Mouse (Mus musculus) G1E-ER4 (cell line): ENCODE measurements around the gene Klhl10. TPM values are rescaled to one million over a fixed set of nuclear protein-coding genes. Genes with fewer than 3 reads are reported as not detected.

Source experiments
- GATA1 ChIP-seq: IDR thresholded peaks from one replicate; pipeline ENCODE4 v1.8.0; 2012; ENCODE audit warnings: low read length, inconsistent platforms
- polyA plus RNA-seq: library from polyadenylated mRNA; stranded (reverse); fragments of >175 nt; gene quantifications from 2 replicates; pipeline ENCODE4 v1.2.3, GENCODE M21; 2012

Klhl10 gene
- 0.09 TPM in 2 replicates for polyA plus RNA-seq

- TF ChIP-seq GATA1, result no peak
Measured at GRCm38 (mm10) chr11:100441797-100442196, at the start of gene Klhl10, which contains the start of gene Nt5c3b. Klhl10 (plus strand) TSS chr11:100441917. Nt5c3b (minus strand) TSS chr11:100441808.

GRCm38 (mm10) chr11:100392958-100393357 lies 48.8 kb upstream of the Klhl10 start:
- TF ChIP-seq GATA1, result no peak

- no peak for TF ChIP-seq GATA1
Measured at GRCm38 (mm10) chr11:100393733-100394132, 48.0 kb upstream of the Klhl10 start.

DNA sequence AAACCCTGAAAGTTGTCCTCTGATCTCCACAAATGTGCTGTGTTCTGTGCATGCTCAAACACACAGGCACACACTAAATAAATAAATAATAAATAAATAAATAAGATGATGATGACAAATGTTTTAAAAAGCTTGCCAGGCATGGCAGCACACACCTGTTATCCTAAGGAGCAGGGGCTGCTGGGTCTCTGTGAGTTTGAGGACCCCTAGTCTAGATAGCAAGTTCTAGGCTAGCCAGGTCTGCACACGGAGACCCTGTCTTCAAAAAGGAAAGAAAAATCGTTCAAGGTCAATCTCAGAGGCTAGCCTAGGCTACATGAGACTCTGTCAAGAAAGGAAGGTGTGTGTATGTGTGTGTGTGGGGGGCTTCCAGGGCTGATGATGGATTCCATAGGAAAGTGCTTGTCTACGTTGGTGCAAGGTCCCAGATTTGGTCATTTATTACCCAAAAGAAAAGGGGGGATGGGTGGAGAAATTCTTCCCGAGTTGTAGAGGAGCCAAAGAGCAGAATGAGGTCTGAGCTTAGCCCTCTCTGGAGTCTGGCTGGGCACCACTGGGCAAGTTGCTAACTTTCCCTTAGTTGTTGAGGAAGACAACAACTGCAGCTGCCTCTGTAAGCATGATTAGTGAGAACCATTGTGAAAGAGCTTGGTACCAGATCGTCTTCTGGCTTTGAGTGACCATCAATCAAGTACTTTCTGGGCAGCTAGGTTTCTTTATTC lies 47.2 kb upstream of the Klhl10 start:
- TF ChIP-seq GATA1, result no peak

DNA sequence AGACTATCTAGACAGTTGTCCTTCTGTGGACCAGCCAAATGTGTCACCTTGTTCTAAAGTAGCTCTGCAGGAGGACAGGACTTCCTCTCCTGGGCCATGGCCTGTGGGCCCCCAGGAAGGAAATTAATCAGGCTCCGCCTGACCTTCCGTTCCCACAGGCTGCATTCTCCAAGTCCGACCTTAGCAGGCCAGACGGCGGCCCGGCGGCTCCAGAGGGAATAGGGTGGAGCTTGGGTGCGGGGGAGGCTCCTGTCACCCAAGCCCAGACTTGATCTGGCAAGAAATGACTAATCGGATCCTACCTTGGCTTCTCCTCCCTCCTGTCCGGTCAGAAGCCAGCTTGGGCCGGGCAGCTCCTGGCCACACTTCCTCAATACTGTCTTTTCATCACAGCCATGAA lies 46.5 kb upstream of the Klhl10 start:
- no peak for TF ChIP-seq GATA1

GRCm38 (mm10) chr11:100395861-100396631 lies 45.7 kb upstream of the Klhl10 start:
- TF ChIP-seq GATA1, result no peak

DNA sequence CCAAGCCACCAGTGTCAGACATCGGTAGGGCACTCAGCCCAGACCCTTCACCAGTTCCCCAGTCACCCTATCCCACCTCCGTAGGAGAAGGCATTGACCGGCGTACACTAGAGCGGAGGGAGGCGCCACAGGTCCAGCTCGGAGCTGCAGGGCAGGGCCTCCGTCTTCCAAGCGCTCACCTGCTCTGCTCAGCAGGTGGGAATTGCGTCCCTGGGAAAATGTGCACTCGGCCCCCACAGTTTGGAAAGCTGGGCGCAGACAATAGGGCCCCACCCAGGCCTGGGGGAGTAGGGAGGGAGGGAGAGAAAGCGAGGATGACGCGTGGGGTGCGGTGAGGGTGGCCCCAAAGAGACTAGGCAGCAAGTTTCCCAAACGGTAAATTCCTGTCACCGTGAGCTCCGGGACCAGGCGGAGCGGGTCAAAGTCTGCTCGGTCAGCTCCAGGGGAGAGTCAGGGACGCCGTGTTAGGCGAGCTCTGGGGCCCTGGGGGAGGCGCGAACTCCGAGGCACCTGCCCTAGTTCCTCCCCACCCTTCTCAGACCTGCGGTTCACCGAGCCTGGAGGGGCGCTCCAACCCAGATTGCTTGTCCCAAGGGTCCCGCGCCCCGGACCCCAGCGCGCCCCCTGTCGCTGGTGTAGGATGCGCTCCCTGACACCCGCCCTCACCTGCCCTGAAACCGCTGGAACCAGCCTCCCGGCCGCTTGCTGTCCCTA lies 44.7 kb upstream of the Klhl10 start:
- TF ChIP-seq GATA1, result no peak

DNA sequence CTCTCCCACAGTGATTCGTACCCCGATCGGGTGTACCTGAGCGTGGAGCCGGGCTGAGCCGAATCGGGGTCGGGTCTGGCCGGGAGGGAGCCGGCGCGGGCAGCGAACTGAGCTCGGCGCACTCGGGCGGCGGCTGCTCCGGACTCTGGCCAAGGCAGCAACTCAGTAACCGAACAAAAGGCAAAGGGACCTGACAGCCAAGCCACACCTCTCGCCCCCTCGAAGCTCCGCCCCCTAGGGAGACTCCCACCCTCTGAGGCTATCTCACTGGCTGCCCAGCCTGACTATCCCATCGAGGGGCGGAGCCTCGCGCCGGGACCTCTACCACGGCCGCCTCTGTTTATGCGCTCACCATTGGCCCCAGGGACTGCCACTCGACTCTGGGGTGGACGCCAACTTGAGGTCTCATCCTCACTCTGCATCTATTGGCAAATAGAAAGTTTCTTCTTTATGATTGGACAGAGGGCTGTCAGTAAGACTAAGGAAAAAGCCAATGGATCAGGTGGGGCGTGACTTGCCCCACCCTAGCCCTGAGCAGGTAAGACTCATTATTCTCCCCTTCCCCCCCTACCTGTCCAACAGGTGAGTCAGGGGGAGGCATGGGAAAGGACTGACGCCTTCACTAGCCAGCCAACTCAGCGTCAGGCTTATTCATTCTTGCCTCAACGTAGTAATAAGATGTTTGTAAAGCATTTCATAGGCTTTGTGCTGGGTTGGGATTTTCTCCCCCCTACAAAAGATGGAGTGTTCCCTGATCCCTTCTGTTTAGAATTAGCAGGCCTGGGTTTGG lies 43.9 kb upstream of the Klhl10 start, which contains the start of gene Jup:
Jup (minus strand) TSS at position 164 of the 790 bp plus-strand sequence.
- TF ChIP-seq GATA1, result no peak

DNA sequence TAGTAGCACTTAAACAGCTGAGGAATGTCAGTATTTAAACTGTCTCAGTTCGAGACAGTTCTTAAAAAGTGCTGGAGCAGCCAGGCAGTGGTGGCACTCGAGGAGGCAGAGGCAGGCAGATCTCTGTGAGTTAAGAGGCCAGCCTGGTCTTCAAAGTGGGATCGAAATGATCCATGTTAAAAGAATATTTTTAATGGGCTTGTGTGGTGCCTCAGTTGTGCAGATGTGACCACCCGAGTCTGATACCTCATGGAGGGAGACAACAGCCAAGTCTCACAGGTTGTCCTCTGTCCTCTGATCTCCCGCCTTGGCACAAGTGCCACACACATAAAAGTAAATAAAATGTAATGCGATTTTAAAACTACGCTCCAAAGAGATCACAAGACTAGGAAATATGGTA lies 43.2 kb upstream of the Klhl10 start:
- TF ChIP-seq GATA1, result no peak

DNA sequence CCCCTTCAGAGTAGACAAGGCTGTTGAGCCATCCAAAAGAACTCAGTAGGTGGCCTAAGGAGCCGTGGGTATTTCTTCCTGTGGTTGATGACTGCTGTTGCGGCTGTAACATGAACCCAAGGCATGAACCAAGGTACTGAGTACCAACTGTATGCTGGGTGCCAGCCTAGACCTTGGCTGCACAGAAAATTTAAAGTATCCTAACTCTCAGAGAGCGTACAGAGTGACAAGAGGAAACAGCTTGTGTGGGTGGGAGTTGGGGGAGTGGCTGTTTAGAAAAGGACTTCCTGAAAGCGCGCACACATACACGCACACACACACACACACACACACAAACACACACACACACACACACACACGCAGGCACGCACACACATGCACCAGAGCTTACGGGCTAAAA lies 42.4 kb upstream of the Klhl10 start:
- TF ChIP-seq GATA1, result no peak

DNA sequence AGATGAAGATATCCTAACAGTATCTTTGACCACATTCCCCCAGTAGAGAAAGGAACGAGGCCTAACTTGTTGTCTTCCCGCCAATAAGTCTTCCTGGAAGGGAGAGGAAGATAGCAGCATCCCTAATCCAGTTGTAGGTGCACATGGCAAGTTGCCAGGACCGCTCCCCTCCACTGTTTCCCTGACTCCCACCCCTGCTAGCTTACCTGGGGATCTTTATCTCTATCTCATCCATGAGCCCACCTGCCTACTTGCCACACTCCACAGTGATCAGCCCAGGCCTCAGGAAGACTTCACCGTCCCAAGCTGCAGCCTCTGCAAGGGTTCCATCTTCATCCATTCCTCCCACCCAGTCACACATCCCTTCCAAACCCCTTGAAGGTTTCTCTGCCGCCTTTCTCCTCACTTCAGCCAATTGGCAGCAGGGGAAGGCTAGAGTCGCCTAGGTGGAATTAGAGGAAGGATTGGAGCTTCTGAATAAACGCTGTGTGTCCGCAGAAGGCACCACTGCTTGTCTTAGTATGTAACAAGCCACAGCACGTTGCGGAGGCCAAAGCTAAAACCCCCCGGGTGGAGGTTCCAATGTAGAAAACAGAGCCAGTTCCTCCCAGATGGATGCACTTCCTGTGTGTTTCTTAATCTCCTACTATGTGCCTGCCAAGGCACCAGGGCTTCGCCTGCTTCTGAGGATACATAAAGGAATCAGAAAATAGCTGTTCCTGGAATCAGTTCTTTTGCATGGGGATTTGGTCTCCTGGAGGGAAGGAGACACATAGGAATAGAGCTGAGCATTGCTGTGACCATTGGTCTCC lies 41.8 kb upstream of the Klhl10 start:
- TF ChIP-seq GATA1, result no peak

DNA sequence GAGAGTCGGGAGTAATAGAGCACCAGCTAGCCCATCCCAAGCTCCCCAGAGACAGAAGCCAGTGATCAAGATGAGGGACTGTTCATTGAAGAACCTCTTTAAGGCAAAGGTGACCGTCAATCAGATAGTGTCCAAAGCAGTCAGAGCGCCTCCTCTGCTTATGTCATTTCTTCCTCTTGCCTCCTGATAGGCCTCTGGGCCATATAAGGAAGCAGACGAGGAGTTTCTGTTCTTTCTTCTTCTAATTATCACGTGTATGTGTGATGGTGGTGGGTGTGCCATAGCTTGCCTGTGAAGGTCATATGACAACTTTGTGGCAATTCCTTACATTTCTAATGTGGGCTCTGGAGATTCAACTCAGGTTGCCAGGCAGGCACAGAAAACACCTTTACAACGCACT lies 40.9 kb upstream of the Klhl10 start:
- TF ChIP-seq GATA1, result no peak

DNA sequence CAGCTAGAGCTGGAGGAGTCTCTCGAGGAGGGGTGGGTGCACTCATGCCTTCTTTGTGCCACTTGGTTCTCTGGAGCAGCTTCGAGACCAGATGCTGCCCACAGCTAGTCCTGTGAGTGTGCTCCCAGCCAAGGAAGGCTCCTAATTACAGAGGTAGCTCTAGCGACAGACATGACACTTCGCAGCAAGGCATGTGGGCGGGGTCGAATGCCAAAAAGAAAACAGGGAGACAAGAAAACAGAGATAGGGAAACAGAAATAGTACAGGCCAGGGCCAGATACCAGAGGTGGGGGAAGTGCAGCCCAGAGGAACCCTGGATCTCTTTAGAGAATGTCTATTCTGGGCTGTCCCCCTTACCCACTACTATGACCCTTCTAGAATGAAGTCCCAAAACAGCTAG lies 39.5 kb upstream of the Klhl10 start:
- TF ChIP-seq GATA1, result no peak

GRCm38 (mm10) chr11:100402682-100403081 lies 39.0 kb upstream of the Klhl10 start:
- TF ChIP-seq GATA1, result no peak

DNA sequence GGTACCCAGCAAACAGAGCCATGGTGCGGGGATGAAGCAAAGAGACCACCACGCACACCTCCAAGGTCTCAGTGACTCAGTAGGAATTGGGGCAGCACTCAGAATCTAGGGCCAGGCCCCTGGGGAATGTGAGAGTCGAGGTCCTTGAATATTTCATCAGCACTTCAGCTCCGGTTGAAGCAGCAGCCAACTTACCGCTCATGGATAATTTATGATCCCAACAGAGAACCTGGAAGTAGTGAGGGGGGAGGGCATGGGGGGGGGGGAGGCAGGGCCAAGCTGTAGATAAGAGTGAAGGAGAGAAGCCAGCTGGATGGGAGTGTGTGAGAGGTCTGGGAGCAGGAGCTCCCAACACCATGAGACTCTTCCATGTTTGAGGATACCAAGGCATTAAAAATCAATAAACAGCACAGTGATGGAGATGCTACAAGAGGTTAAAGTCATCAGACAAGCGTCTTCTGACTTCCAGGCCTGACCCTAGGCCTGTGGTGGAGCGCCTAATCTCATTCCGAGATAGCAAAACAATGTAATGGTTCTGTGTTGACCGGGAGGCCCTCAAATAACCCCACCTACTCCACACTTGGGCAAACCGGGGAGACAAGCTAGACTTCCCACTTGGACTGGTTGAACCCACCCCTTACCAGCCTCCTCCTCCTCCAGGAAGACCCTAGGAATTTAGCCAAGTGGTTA lies 38.1 kb upstream of the Klhl10 start:
- no peak for TF ChIP-seq GATA1
